Mouse (Mus musculus) hindbrain, embryonic 14.5 days (tissue): ENCODE measurements around the gene Cdh5. TPM values are rescaled to one million over a fixed set of nuclear protein-coding genes. Genes with fewer than 3 reads are reported as not detected.

Experiments used
- ATAC-seq: fragments of 200-750 bp; cut with Nextera tagmentation; 2 replicates; pipeline ENCODE4 v1.8.0; 2017; ENCODE audit warnings: moderate number of reproducible peaks, mild to moderate bottlenecking, moderate TSS enrichment, moderate library complexity; ENCODE audit not compliant: low FRiP score
- DNase-seq: peaks from one replicate; pipeline ENCODE4 v3.0.0-alpha.2; 2015; ENCODE audit warnings: low spot score
- H3K27ac ChIP-seq: fragments of 300-500 bp; sonication (generic); 2 replicates; pipeline ENCODE4 v1.5.1; 2014; ENCODE audit warnings: mild to moderate bottlenecking, moderate library complexity
- H3K27me3 ChIP-seq: fragments of 300-500 bp; sonication (generic); 2 replicates; pipeline ENCODE4 v1.6.1; 2014; ENCODE audit warnings: mild to moderate bottlenecking, low read length, mixed read lengths; ENCODE audit not compliant: control insufficient read depth, insufficient read depth
- H3K36me3 ChIP-seq: fragments of 300-500 bp; sonication (generic); replicated peaks from 2 replicates; pipeline ENCODE4 v1.6.1; 2014; ENCODE audit not compliant: control insufficient read depth, insufficient read depth
- H3K4me1 ChIP-seq: fragments of 300-500 bp; sonication (generic); replicated peaks from 2 replicates; pipeline ENCODE4 v1.6.1; 2014; ENCODE audit warnings: antibody characterized with exemption, low read length, mixed read lengths; ENCODE audit not compliant: control insufficient read depth, insufficient read depth
- H3K4me2 ChIP-seq: fragments of 300-500 bp; sonication (generic); replicated peaks from 2 replicates; pipeline ENCODE4 v1.6.1; 2014; ENCODE audit warnings: mild to moderate bottlenecking, moderate library complexity
- H3K4me3 ChIP-seq: fragments of 300-500 bp; sonication (generic); replicated peaks from 2 replicates; pipeline ENCODE4 v1.5.1; 2014; ENCODE audit warnings: mild to moderate bottlenecking, low read length
- H3K9ac ChIP-seq: fragments of 300-500 bp; sonication (generic); 2 replicates; pipeline ENCODE4 v1.6.1; 2014
- H3K9me3 ChIP-seq: fragments of 300-500 bp; sonication (generic); 2 replicates; pipeline ENCODE4 v1.6.1; 2016; ENCODE audit warnings: low read length; ENCODE audit not compliant: control insufficient read depth
- WGBS: fragments of 180-500 bp; shearing (Covaris S2); extraction: QIAGEN DNeasy Blood & Tissue Kit; methylation state at CpG from one replicate; pipeline ENCODE4 v1.1.7; 2014; 5-methylcytosine and 5-hydroxymethylcytosine counted together
- polyA plus RNA-seq: library from polyadenylated mRNA; unstranded; fragments of >200 nt; fragmentation: Nextera tagmentation; extraction: Ambion mirVana; gene quantifications from 2 replicates; pipeline ENCODE4 v1.2.1, GENCODE M21; 2014

Gene Cdh5
- polyA plus RNA-seq, 1 experiment from 2014 or later: 16.6 TPM

DNA sequence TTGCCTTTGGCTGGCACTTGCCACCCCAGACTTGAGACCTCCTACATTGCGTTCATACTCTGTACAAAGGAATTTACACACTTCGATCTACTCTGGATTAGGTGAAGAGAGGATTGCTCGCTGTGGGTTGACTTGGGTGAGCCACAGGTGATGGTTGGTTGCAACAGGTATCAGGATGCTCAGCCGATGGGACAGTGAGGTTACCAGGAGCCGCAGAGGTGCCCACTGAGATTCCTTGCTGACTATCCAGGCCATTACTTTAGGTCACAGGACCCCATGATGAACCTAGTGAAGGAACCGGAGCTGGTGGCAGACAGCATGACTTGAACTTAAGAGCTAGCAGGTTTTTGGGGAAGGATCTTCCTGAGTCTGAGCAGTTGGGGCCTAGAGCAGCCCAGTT is 71.0 kb downstream of the Cdh5 start:
- ATAC-seq: no peak
- no peak overlapping the region for H3K9ac ChIP-seq

DNA sequence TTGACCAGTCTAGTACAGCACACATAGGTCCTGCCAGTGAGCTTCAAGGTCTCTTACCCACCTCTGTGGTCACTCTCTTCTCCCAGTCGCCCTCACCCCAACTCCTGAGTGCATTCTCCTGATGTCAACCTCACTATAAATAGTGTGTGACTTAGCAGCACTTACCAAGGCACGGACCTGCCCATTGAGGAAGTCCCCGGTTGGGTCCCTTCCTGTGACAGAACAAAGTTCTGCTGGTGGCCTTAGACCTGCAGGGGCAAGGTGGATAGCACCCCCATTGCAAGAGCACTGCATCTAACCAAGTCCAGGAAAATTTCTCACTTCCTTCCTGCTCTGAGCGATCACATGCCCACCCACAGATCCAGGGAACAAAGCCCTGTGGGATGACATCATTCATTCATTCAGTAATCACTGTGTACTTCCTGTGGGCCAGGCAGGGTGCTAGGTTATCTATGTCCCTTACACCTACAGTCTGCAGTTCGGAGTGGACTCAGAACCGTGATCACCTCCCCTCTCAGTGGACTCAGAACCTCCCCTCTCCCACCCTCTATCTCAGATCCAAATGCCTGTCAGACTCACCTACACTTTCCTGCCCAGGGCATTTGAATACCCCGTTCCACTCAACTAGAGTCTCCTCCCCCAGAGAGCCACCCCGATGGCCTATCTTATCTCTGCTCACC is 74.6 kb downstream of the Cdh5 start:
- 0 out of 2 replicates have a peak, but pooled peaks cover 5% of the 10 kb centered on the region for H3K4me1 ChIP-seq
- H3K9ac ChIP-seq: no peak overlapping the region
- no peak for ATAC-seq
- 82% methylated on average over 8 of the region's 8 CpGs for WGBS
- no peak overlapping the region for H3K4me3 ChIP-seq
- no peak overlapping the region for H3K4me2 ChIP-seq
- H3K27me3 ChIP-seq: peaks cover 22% of the 10 kb centered on the region
- no peaks in the 10 kb centered on the region for H3K9me3 ChIP-seq
- no peaks in the 10 kb centered on the region for H3K36me3 ChIP-seq
- no peak overlapping the region for H3K27ac ChIP-seq
- no peak for DNase-seq

More for the DNA sequence above, 71.0 kb downstream of the Cdh5 start:
- DNase-seq: no peak
- Histone ChIP-seq H3K27me3 (peaks cover 22% of the 10 kb centered on the region), H3K27ac (no peak overlapping the region), H3K4me1 (0 out of 2 replicates have a peak, but pooled peaks cover 11% of the 10 kb centered on the region), H3K4me2 (no peak overlapping the region), H3K9me3 (no peaks in the 10 kb centered on the region), H3K36me3 (no peaks in the 10 kb centered on the region), H3K4me3 (no peak overlapping the region)
- 95% methylated on average over 6 of the region's 6 CpGs for WGBS

- Histone ChIP-seq H3K9ac (no peak overlapping the region), H3K4me1 (no peaks in the 10 kb centered on the region), H3K4me2 (no peak overlapping the region), H3K9me3 (no peaks in the 10 kb centered on the region), H3K27me3 (peaks cover 11% of the 10 kb centered on the region), H3K4me3 (no peak overlapping the region), H3K27ac (no peak overlapping the region), H3K36me3 (no peaks in the 10 kb centered on the region)
- ATAC-seq: no peak
- 93% methylated on average over 4 of the region's 4 CpGs for WGBS
- no peak for DNase-seq
Measured at GRCm38 (mm10) chr8:104177054-104177453, 75.6 kb downstream of the Cdh5 start.

- DNase-seq: no peak
- ATAC-seq: peak; percentile 46; the same call in 1 of the 2 replicates
Measured at GRCm38 (mm10) chr8:104184905-104185304, 83.5 kb downstream of the Cdh5 start.

GRCm38 (mm10) chr8:104186827-104187226 is 85.4 kb downstream of the Cdh5 start:
- Histone ChIP-seq H3K4me1 (peaks cover 7% of the 10 kb centered on the region), H3K27me3 (no peaks in the 10 kb centered on the region), H3K9me3 (0 out of 2 replicates have a peak, but pooled peaks cover 3% of the 10 kb centered on the region), H3K27ac (no peak overlapping the region), H3K4me2 (no peak overlapping the region), H3K36me3 (no peaks in the 10 kb centered on the region), H3K4me3 (no peak overlapping the region), H3K9ac (no peak overlapping the region)
- ATAC-seq (no peak), DNase-seq (no peak)
- WGBS: 91% methylated on average over 4 of the region's 4 CpGs

More at GRCm38 (mm10) chr8:104184905-104185304, 83.5 kb downstream of the Cdh5 start:
- Histone ChIP-seq H3K9me3 (0 out of 2 replicates have a peak, but pooled peaks cover under 1% of the 10 kb centered on the region), H3K36me3 (no peaks in the 10 kb centered on the region), H3K9ac (no peak overlapping the region), H3K27ac (no peak overlapping the region), H3K4me2 (no peak overlapping the region), H3K4me1 (no peaks in the 10 kb centered on the region; the same call in 1 of the 2 replicates), H3K4me3 (no peak overlapping the region), H3K27me3 (no peaks in the 10 kb centered on the region)
- 30% methylated on average over 6 of the region's 6 CpGs for WGBS

DNA sequence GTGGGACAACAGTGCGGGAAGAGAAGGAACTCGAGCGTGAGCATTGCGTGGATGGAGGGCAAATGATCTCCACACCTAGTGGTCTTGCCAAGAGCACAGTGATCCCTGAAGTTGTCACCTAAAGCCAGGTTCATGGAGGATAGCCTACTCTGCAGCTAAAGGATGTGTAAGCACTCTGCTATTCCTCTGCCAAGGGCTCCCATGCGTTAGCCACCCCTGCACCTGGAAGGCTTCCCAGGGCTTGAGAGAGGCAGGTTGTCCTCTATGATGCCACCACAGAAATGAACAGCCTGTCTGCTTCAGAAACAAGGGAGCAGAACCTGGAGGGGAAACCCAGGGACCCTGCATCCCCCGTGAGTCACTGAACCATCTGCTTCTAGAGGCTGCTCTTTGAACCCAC is 86.2 kb downstream of the Cdh5 start:
- DNase-seq: no peak
- no peaks in the 10 kb centered on the region for H3K27me3 ChIP-seq
- no peak overlapping the region for H3K4me3 ChIP-seq
- no peak overlapping the region for H3K4me2 ChIP-seq
- peaks cover 11% of the 10 kb centered on the region for H3K4me1 ChIP-seq
- H3K9me3 ChIP-seq: 0 out of 2 replicates have a peak, but pooled peaks cover 3% of the 10 kb centered on the region
- 97% methylated on average over 6 of the region's 6 CpGs for WGBS
- H3K27ac ChIP-seq: no peak overlapping the region
- H3K36me3 ChIP-seq: no peaks in the 10 kb centered on the region
- no peak for ATAC-seq
- H3K9ac ChIP-seq: no peak overlapping the region

DNA sequence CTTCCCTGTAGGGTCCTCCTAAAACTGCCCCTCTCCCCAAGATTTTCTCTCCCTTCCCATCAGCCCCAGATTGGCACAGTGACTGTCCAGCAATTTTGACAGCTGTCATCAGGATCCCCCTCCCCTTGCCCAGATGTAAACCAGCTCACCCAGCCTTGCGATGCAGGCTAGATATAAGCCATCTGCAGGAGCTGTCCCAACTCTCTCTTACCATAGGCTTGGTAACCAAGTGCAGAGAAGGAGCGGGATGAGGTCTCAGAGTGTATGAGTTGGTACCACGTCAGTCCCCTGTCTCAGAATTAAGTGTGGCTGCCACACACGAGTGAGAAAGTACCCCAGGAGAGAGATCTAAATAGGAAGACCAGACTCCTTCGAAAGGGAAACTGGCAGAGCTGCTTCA is 87.0 kb downstream of the Cdh5 start:
- WGBS: 59% methylated on average over 5 of the region's 5 CpGs
- H3K9ac ChIP-seq: no peak overlapping the region
- no peak overlapping the region for H3K4me3 ChIP-seq
- no peaks in the 10 kb centered on the region for H3K27me3 ChIP-seq
- ATAC-seq (no peak), DNase-seq (no peak)
- H3K4me2 ChIP-seq: no peak overlapping the region
- peaks cover 11% of the 10 kb centered on the region for H3K4me1 ChIP-seq
- H3K36me3 ChIP-seq: no peaks in the 10 kb centered on the region
- H3K27ac ChIP-seq: no peak overlapping the region
- H3K9me3 ChIP-seq: 0 out of 2 replicates have a peak, but pooled peaks cover 6% of the 10 kb centered on the region

GRCm38 (mm10) chr8:104190777-104191468 is 89.5 kb downstream of the Cdh5 start:
- Histone ChIP-seq H3K27ac (peak overlapping the region; percentile 58; the same call in 1 of the 2 replicates), H3K27me3 (no peaks in the 10 kb centered on the region), H3K36me3 (no peaks in the 10 kb centered on the region), H3K4me1 (peaks cover 11% of the 10 kb centered on the region), H3K9me3 (0 out of 2 replicates have a peak, but pooled peaks cover 6% of the 10 kb centered on the region), H3K4me2 (no peak overlapping the region), H3K4me3 (no peak overlapping the region), H3K9ac (no peak overlapping the region)
- ATAC-seq (0 out of 2 replicates have a peak, but pooled peaks have one; percentile 37), DNase-seq (no peak)
- WGBS: 51% methylated on average over 6 of the region's 6 CpGs

DNA sequence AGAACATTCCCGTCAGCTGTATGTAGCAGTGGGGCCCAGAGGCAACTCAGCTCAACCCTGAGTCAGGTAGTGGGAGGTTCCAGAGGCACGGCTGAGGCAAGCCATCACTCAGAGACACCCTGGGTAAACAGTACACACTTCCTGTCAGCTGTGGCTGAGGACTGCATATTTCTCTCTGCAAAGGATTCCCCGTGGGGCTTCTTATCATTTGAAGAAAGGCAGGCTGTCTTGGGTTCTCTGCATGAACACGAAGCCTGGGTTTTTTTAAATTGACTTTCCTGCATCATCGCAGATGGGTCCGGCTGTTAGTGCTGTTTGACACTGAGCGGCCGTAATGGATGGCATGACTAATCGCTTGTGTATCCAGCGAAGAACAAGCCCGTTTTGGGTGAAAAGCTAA is 90.1 kb downstream of the Cdh5 start:
- H3K36me3 ChIP-seq: no peaks in the 10 kb centered on the region
- no peaks in the 10 kb centered on the region for H3K27me3 ChIP-seq
- peak; percentile 42 for DNase-seq
- peak overlapping the region; percentile 58; the same call in 1 of the 2 replicates for H3K27ac ChIP-seq
- ATAC-seq: peak; percentile 76; the same call in 1 of the 2 replicates
- 0 out of 2 replicates have a peak overlapping the region, but pooled peaks have one; percentile 22 for H3K4me2 ChIP-seq
- 14% methylated on average over 11 of the region's 11 CpGs for WGBS
- H3K9me3 ChIP-seq: 0 out of 2 replicates have a peak, but pooled peaks cover 6% of the 10 kb centered on the region
- H3K4me3 ChIP-seq: no peak overlapping the region
- peaks cover 11% of the 10 kb centered on the region for H3K4me1 ChIP-seq
- no peak overlapping the region for H3K9ac ChIP-seq
